Mouse (Mus musculus): ENCODE data around the gene Pramel1. TPM values are rescaled to one million over a fixed set of nuclear protein-coding genes. Genes with fewer than 3 reads are reported as not detected.
"Not testable (repeated sequence)": the region's sequence is repeated elsewhere in the genome, so short reads cannot be mapped to it uniquely, and the experiment has no call there.

The Pramel1 gene
- polyA plus RNA-seq (2015; fragmentation: Nextera tagmentation; extraction: Ambion mirVana) = not detected in 2 replicates

- H3K9ac ChIP-seq (replicated peaks; ENCODE audit: low read length) = no peak within 1 kb of the TSS
Measured at GRCm38 (mm10) chr4:143394181-143394580, at the start of gene Pramel1. TSS of gene Pramel1 (plus strand) at chr4:143394428.

GRCm38 (mm10) chr4:143345491-143345890, 48.7 kb upstream of the Pramel1 start:
- ATAC-seq (ENCODE audit: low FRiP score, low TSS enrichment); H3K4me2 ChIP-seq (replicated peaks; ENCODE audit: low read depth, low read length); H3K4me3 ChIP-seq (ENCODE audit: low read length); H3K9ac ChIP-seq (replicated peaks; ENCODE audit: low read length); H3K27ac ChIP-seq (ENCODE audit: low read length); H3K36me3 ChIP-seq (ENCODE audit: insufficient read depth, low read length); H3K9me3 ChIP-seq (ENCODE audit: low read length); H3K4me1 ChIP-seq (ENCODE audit: insufficient read depth, low read length): not testable (repeated sequence)
- WGBS = 88% methylated on average over 5 of the region's 5 CpGs
- peaks cover 26% of the 10 kb centered on the region for H3K27me3 ChIP-seq (ENCODE audit: insufficient read depth, low read length)

More at GRCm38 (mm10) chr4:143394181-143394580, at the start of gene Pramel1:
- no peak for ATAC-seq (ENCODE audit: low FRiP score, low TSS enrichment)
- H3K27me3 ChIP-seq (ENCODE audit: insufficient read depth, low read length) = no peaks in the 10 kb centered on the region
- H3K4me1 ChIP-seq (ENCODE audit: insufficient read depth, low read length) = no peaks in the 10 kb centered on the region
- no peak within 1 kb of the TSS for H3K4me2 ChIP-seq (replicated peaks; ENCODE audit: low read depth, low read length)
- H3K9me3 ChIP-seq (ENCODE audit: low read length) = no peaks in the 10 kb centered on the region
- H3K27ac ChIP-seq (ENCODE audit: low read length) = no peak within 1 kb of the TSS
- H3K36me3 ChIP-seq (ENCODE audit: insufficient read depth, low read length) = no peaks in the 10 kb centered on the region
- 85% methylated on average over 26 of the region's 26 CpGs for WGBS
- no peak within 1 kb of the TSS for H3K4me3 ChIP-seq (ENCODE audit: low read length)

- no peak overlapping the region for H3K27ac ChIP-seq (ENCODE audit: low read length)
- no peak overlapping the region for H3K4me3 ChIP-seq (ENCODE audit: low read length)
- H3K9ac ChIP-seq (replicated peaks; ENCODE audit: low read length) = no peak overlapping the region
- H3K4me2 ChIP-seq (replicated peaks; ENCODE audit: low read depth, low read length) = no peak overlapping the region
- H3K36me3 ChIP-seq (ENCODE audit: insufficient read depth, low read length) = no peaks in the 10 kb centered on the region
- peaks cover 40% of the 10 kb centered on the region for H3K27me3 ChIP-seq (ENCODE audit: insufficient read depth, low read length)
- WGBS = 31% methylated on average over 5 of the region's 5 CpGs
- no peak for ATAC-seq (ENCODE audit: low FRiP score, low TSS enrichment)
- peaks cover 5% of the 10 kb centered on the region; the same call in 1 of the 2 replicates for H3K4me1 ChIP-seq (ENCODE audit: insufficient read depth, low read length)
- H3K9me3 ChIP-seq (ENCODE audit: low read length) = no peaks in the 10 kb centered on the region
Measured at GRCm38 (mm10) chr4:143348678-143349077, 45.5 kb upstream of the Pramel1 start.

- peak within 1 kb of the TSS; percentile 12 for H3K9ac ChIP-seq (replicated peaks; ENCODE audit: low read length)
- 0% methylated on average over 19 of the region's 19 CpGs for WGBS
Measured at GRCm38 (mm10) chr4:143349484-143349906, 44.7 kb upstream of the Pramel1 start, which contains the start of gene Lrrc38. TSS of gene Lrrc38 (plus strand) at chr4:143349757.

GRCm38 (mm10) chr4:143350047-143351015, 43.9 kb upstream of the Pramel1 start:
- peak overlapping the region; percentile 54 for H3K4me3 ChIP-seq (ENCODE audit: low read length)
- peak overlapping the region; percentile 12 for H3K9ac ChIP-seq (replicated peaks; ENCODE audit: low read length)
- 4% methylated on average over 72 of the region's 72 CpGs for WGBS
- H3K9me3 ChIP-seq (ENCODE audit: low read length) = no peaks in the 10 kb centered on the region
- peaks cover 40% of the 10 kb centered on the region for H3K27me3 ChIP-seq (ENCODE audit: insufficient read depth, low read length)
- H3K27ac ChIP-seq (ENCODE audit: low read length) = no peak overlapping the region
- H3K4me2 ChIP-seq (replicated peaks; ENCODE audit: low read depth, low read length) = peak overlapping the region; percentile 91
- peak; percentile 53 for ATAC-seq (ENCODE audit: low FRiP score, low TSS enrichment)
- no peaks in the 10 kb centered on the region for H3K36me3 ChIP-seq (ENCODE audit: insufficient read depth, low read length)
- peaks cover 5% of the 10 kb centered on the region; the same call in 1 of the 2 replicates for H3K4me1 ChIP-seq (ENCODE audit: insufficient read depth, low read length)

More at GRCm38 (mm10) chr4:143349484-143349906, 44.7 kb upstream of the Pramel1 start, which contains the start of gene Lrrc38:
- no peak within 1 kb of the TSS for H3K27ac ChIP-seq (ENCODE audit: low read length)
- peaks cover 40% of the 10 kb centered on the region for H3K27me3 ChIP-seq (ENCODE audit: insufficient read depth, low read length)
- H3K4me3 ChIP-seq (ENCODE audit: low read length) = peak within 1 kb of the TSS; percentile 54
- peak; percentile 37; the same call in 1 of the 2 replicates for ATAC-seq (ENCODE audit: low FRiP score, low TSS enrichment)
- H3K4me2 ChIP-seq (replicated peaks; ENCODE audit: low read depth, low read length) = peak within 1 kb of the TSS; percentile 91
- peaks cover 5% of the 10 kb centered on the region; the same call in 1 of the 2 replicates for H3K4me1 ChIP-seq (ENCODE audit: insufficient read depth, low read length)
- H3K9me3 ChIP-seq (ENCODE audit: low read length) = no peaks in the 10 kb centered on the region
- no peaks in the 10 kb centered on the region for H3K36me3 ChIP-seq (ENCODE audit: insufficient read depth, low read length)

- Histone ChIP-seq H3K4me1 (ENCODE audit: insufficient read depth, low read length) (peaks cover 5% of the 10 kb centered on the region; the same call in 1 of the 2 replicates), H3K4me2 (replicated peaks; ENCODE audit: low read depth, low read length) (no peak overlapping the region), H3K27me3 (ENCODE audit: insufficient read depth, low read length) (peaks cover 40% of the 10 kb centered on the region), H3K9me3 (ENCODE audit: low read length) (no peaks in the 10 kb centered on the region), H3K36me3 (ENCODE audit: insufficient read depth, low read length) (no peaks in the 10 kb centered on the region), H3K4me3 (ENCODE audit: low read length) (no peak overlapping the region), H3K9ac (replicated peaks; ENCODE audit: low read length) (no peak overlapping the region), H3K27ac (ENCODE audit: low read length) (no peak overlapping the region)
- no peak for ATAC-seq (ENCODE audit: low FRiP score, low TSS enrichment)
- 75% methylated on average over 4 of the region's 4 CpGs for WGBS
Measured at GRCm38 (mm10) chr4:143352301-143352700, 41.9 kb upstream of the Pramel1 start.

GRCm38 (mm10) chr4:143361520-143361919, 32.7 kb upstream of the Pramel1 start:
- no peaks in the 10 kb centered on the region for H3K36me3 ChIP-seq (ENCODE audit: insufficient read depth, low read length)
- H3K27me3 ChIP-seq (ENCODE audit: insufficient read depth, low read length) = no peaks in the 10 kb centered on the region
- H3K27ac ChIP-seq (ENCODE audit: low read length) = no peak overlapping the region
- no peaks in the 10 kb centered on the region for H3K9me3 ChIP-seq (ENCODE audit: low read length)
- H3K4me1 ChIP-seq (ENCODE audit: insufficient read depth, low read length) = no peaks in the 10 kb centered on the region
- H3K4me2 ChIP-seq (replicated peaks; ENCODE audit: low read depth, low read length) = no peak overlapping the region
- no peak overlapping the region for H3K4me3 ChIP-seq (ENCODE audit: low read length)
- 78% methylated on average over 10 of the region's 10 CpGs for WGBS
- no peak for ATAC-seq (ENCODE audit: low FRiP score, low TSS enrichment)
- H3K9ac ChIP-seq (replicated peaks; ENCODE audit: low read length) = no peak overlapping the region

GRCm38 (mm10) chr4:143366415-143367041, 27.7 kb upstream of the Pramel1 start:
- no peak overlapping the region for H3K4me3 ChIP-seq (ENCODE audit: low read length)
- ATAC-seq (ENCODE audit: low FRiP score, low TSS enrichment) = no peak
- H3K27me3 ChIP-seq (ENCODE audit: insufficient read depth, low read length) = no peaks in the 10 kb centered on the region
- H3K4me2 ChIP-seq (replicated peaks; ENCODE audit: low read depth, low read length) = no peak overlapping the region
- H3K9ac ChIP-seq (replicated peaks; ENCODE audit: low read length) = no peak overlapping the region
- no peaks in the 10 kb centered on the region for H3K36me3 ChIP-seq (ENCODE audit: insufficient read depth, low read length)
- WGBS = 44% methylated on average over 15 of the region's 15 CpGs
- H3K27ac ChIP-seq (ENCODE audit: low read length) = no peak overlapping the region
- H3K4me1 ChIP-seq (ENCODE audit: insufficient read depth, low read length) = no peaks in the 10 kb centered on the region
- no peaks in the 10 kb centered on the region for H3K9me3 ChIP-seq (ENCODE audit: low read length)

GRCm38 (mm10) chr4:143379480-143379879, 14.7 kb upstream of the Pramel1 start:
- Histone ChIP-seq H3K9ac (replicated peaks; ENCODE audit: low read length) (no peak overlapping the region), H3K27me3 (ENCODE audit: insufficient read depth, low read length) (peaks cover 7% of the 10 kb centered on the region; the same call in 1 of the 2 replicates), H3K27ac (ENCODE audit: low read length) (no peak overlapping the region), H3K4me3 (ENCODE audit: low read length) (no peak overlapping the region), H3K36me3 (ENCODE audit: insufficient read depth, low read length) (no peaks in the 10 kb centered on the region), H3K9me3 (ENCODE audit: low read length) (no peaks in the 10 kb centered on the region), H3K4me1 (ENCODE audit: insufficient read depth, low read length) (no peaks in the 10 kb centered on the region), H3K4me2 (replicated peaks; ENCODE audit: low read depth, low read length) (no peak overlapping the region)
- WGBS = 34% methylated on average over 7 of the region's 7 CpGs
- ATAC-seq (ENCODE audit: low FRiP score, low TSS enrichment) = no peak; the same call in 1 of the 2 replicates
